Mouse (Mus musculus) thymus, adult 2 months (tissue): ENCODE data around the gene Rtkn2. TPM values are rescaled to one million over a fixed set of nuclear protein-coding genes. Genes with fewer than 3 reads are reported as not detected.
"Not testable (repeated sequence)": the region's sequence is repeated elsewhere in the genome, so short reads cannot be mapped to it uniquely, and the experiment has no call there.

ENCODE experiments used
- DNase-seq: peaks from one replicate; pipeline ENCODE4 v3.0.0; 2021
- H3K27ac ChIP-seq: fragments of 200-500 bp; 2 replicates; pipeline ENCODE4 v1.5.1; 2012; ENCODE audit warnings: low read length, control low read depth; ENCODE audit not compliant: control insufficient read depth, insufficient read depth
- H3K27me3 ChIP-seq: fragments of 200-500 bp; 2 replicates; pipeline ENCODE4 v1.6.1; 2012; ENCODE audit warnings: mild to moderate bottlenecking, low read length, moderate library complexity, mixed read lengths; ENCODE audit not compliant: control insufficient read depth, insufficient read depth
- H3K36me3 ChIP-seq: fragments of 200-500 bp; 2 replicates; pipeline ENCODE4 v1.6.1; 2012; ENCODE audit warnings: mild to moderate bottlenecking, low read length, moderate library complexity; ENCODE audit not compliant: control insufficient read depth, insufficient read depth
- H3K4me1 ChIP-seq: fragments of 200-500 bp; replicated peaks from 2 replicates; pipeline ENCODE4 v1.6.1; 2012; ENCODE audit warnings: low read length; ENCODE audit not compliant: control insufficient read depth, insufficient read depth
- H3K4me3 ChIP-seq: fragments of 200-500 bp; 2 replicates; pipeline ENCODE4 v1.5.1; 2012; ENCODE audit warnings: mild to moderate bottlenecking, low read length, control low read depth, moderate library complexity; ENCODE audit not compliant: control insufficient read depth, insufficient read depth
- CTCF ChIP-seq: fragments of 200-500 bp; IDR thresholded peaks from 2 replicates; pipeline ENCODE4 v1.5.1; 2012; ENCODE audit warnings: mild to moderate bottlenecking, control low read depth, low read length, moderate library complexity, borderline replicate concordance; ENCODE audit not compliant: control insufficient read depth, poor library complexity, insufficient read depth; ENCODE audit errors: extremely low read depth
- POLR2A ChIP-seq: fragments of 200-500 bp; IDR thresholded peaks from 2 replicates; pipeline ENCODE4 v1.6.1; 2012; ENCODE audit warnings: mild to moderate bottlenecking, low read length, control low read depth, moderate library complexity; ENCODE audit not compliant: control insufficient read depth, poor library complexity, insufficient read depth; ENCODE audit errors: extremely low read depth
- WGBS: fragments of 180-500 bp; shearing (Covaris S2); methylation state at CpG from one replicate; pipeline ENCODE4 v1.1.7; 2018; 5-methylcytosine and 5-hydroxymethylcytosine counted together
- polyA plus RNA-seq: library from polyadenylated mRNA; depleted of rRNA; stranded (reverse); fragments of >200 nt; gene quantifications from 2 replicates; pipeline ENCODE4 v1.2.3, GENCODE M21; 2012

The Rtkn2 gene
- polyA plus RNA-seq, 1 experiment: 4.2 TPM

DNA sequence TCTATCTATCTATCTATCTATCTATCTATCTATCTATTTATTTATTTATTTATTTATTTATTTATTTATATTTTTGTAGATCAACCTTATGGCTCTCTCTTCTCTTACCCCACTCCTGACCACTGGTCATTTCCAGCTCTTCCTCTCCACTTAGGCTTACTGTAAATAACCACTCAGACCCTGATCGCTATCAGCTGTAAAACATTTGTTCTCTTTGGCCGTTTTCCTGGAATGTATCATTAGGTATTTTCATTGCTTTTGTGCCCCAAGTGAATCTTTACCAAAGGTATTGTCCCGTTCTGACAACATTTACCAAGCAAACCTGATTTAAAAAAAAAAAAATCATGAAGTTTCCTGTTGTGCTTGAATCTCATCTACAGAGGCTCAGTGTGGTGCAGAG is 111.2 kb downstream of the Rtkn2 start:
- H3K27me3 ChIP-seq: no peaks in the 10 kb centered on the region
- 84% methylated on average over 3 of the region's 3 CpGs for WGBS
- H3K4me1 ChIP-seq: no peaks in the 10 kb centered on the region
- no peaks in the 10 kb centered on the region for H3K36me3 ChIP-seq
- no peak overlapping the region for H3K4me3 ChIP-seq
- TF ChIP-seq CTCF: no peak
- no peak for TF ChIP-seq POLR2A
- no peak for DNase-seq
- H3K27ac ChIP-seq: no peak overlapping the region

DNA sequence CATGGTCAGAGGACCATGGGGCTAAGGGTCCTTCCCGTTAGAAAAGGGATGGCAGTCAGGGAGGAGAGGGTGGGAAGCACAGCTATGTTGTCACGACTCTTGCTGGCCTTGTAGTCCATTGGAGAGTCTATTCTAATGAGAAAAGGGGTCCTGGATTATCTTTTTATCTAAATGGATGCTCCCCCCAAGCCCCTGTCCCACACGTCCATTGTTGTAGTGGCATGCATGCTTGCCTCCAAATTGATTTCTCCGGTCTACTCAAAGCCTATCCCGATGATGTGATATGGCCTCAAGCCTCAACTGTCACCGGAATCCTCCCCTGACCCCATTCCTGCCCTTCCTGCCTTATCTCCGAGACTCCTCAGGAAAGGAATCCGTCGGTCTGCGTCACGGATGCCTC is 111.6 kb downstream of the Rtkn2 start:
- no peak overlapping the region for H3K4me3 ChIP-seq
- H3K36me3 ChIP-seq: no peaks in the 10 kb centered on the region
- no peak for DNase-seq
- TF ChIP-seq CTCF (no peak), POLR2A (no peak)
- H3K27me3 ChIP-seq: no peaks in the 10 kb centered on the region
- H3K4me1 ChIP-seq: no peaks in the 10 kb centered on the region
- no peak overlapping the region for H3K27ac ChIP-seq
- WGBS: 95% methylated on average over 11 of the region's 11 CpGs

- no peak for TF ChIP-seq POLR2A
- TF ChIP-seq CTCF: no peak
- Histone ChIP-seq H3K4me3 (no peak overlapping the region), H3K27me3 (no peaks in the 10 kb centered on the region), H3K4me1 (no peaks in the 10 kb centered on the region), H3K36me3 (no peaks in the 10 kb centered on the region; the same call in 1 of the 2 replicates), H3K27ac (no peak overlapping the region)
- DNase-seq: no peak
- WGBS: 75% methylated on average over 4 of the region's 4 CpGs
These were observed 112.5 kb downstream of the Rtkn2 start for GRCm38 (mm10) chr10:68091840-68092239.

- Histone ChIP-seq H3K27ac (no peak overlapping the region), H3K36me3 (peaks cover 4% of the 10 kb centered on the region; the same call in 1 of the 2 replicates), H3K4me1 (peaks cover 4% of the 10 kb centered on the region), H3K4me3 (no peak overlapping the region), H3K27me3 (no peaks in the 10 kb centered on the region)
- WGBS: 91% methylated on average over 3 of the region's 3 CpGs
- DNase-seq: no peak
- TF ChIP-seq POLR2A: no peak
- TF ChIP-seq CTCF: no peak
These were observed 114.1 kb downstream of the Rtkn2 start for GRCm38 (mm10) chr10:68093496-68093895.

DNA sequence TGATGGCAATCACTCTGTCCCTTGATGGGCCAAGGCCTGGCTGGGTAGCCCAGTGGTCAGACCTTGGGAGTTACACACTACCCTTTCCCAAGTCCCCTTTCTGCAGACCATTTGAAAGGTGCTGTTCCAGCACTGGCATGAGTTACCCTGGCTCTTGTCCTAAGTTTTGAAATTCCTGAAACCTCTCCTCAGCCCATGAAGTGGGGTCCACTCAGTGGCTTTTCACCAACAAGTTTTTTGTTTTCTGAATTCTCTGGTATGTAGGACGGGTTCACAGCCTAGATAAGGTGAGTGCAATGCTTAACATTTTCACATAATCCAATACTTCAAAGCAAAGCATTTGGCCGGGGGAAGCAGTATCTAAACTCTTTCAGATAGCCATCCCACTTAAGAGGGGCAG is 115.8 kb downstream of the Rtkn2 start:
- Histone ChIP-seq H3K27ac (no peak overlapping the region), H3K36me3 (peaks cover 4% of the 10 kb centered on the region; the same call in 1 of the 2 replicates), H3K4me1 (peaks cover 4% of the 10 kb centered on the region), H3K4me3 (no peak overlapping the region), H3K27me3 (no peaks in the 10 kb centered on the region)
- no peak for TF ChIP-seq POLR2A
- TF ChIP-seq CTCF: no peak
- WGBS: 91% methylated on average over 2 of the region's 2 CpGs
- DNase-seq: no peak

DNA sequence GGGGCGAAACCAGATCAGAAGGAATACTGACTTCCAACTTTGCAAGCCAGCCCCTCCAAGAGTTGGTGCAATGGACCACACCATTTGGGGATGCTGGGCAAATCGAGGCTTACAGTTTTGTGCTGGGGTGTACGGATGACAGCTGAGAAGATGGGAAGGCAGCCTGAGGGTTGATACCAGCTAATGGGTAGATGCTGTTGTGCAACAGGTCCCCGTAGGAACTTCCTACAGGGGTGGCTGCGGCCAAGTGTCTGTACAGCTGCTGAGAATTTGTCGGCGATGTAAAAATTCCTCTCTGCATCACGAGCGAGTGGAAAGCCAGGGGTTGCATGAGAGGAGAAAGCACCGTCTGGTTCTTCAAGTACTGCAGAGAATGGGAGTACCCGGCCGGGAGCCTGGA is 117.0 kb downstream of the Rtkn2 start:
- TF ChIP-seq CTCF: no peak
- TF ChIP-seq POLR2A: no peak
- DNase-seq: no peak
- Histone ChIP-seq H3K4me1 (peaks cover 4% of the 10 kb centered on the region), H3K36me3 (peaks cover 4% of the 10 kb centered on the region; the same call in 1 of the 2 replicates), H3K27ac (no peak overlapping the region), H3K4me3 (no peak overlapping the region), H3K27me3 (no peaks in the 10 kb centered on the region)
- WGBS: 98% methylated on average over 12 of the region's 12 CpGs

GRCm38 (mm10) chr10:68097821-68098675 is 118.7 kb downstream of the Rtkn2 start:
- Histone ChIP-seq H3K36me3 (peaks cover 4% of the 10 kb centered on the region; the same call in 1 of the 2 replicates), H3K27me3 (no peaks in the 10 kb centered on the region), H3K4me1 (peaks cover 4% of the 10 kb centered on the region), H3K4me3 (no peak overlapping the region), H3K27ac (no peak overlapping the region)
- WGBS: 68% methylated on average over 19 of the region's 19 CpGs
- TF ChIP-seq CTCF (no peak), POLR2A (no peak)
- no peak for DNase-seq

DNA sequence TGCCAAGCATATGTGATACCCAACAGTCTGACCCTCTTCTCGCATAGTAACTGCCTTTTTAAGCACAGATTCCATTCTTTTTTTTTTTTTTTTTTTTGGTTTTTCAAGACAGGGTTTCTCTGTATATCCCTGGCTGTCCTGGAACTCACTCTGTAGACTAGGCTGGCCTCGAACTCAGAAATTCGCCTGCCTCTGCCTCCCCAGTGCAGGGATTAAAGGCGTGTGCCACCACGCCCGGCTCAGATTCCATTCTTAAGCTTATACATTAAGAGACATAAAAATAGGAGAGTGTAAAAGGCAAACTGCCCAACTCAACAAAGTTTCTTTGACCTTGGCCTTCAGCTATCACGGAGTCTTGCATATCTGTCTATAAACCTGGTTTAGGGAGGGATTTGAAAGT is 120.4 kb downstream of the Rtkn2 start:
- H3K27ac ChIP-seq, H3K27me3 ChIP-seq, DNase-seq, H3K4me1 ChIP-seq, H3K4me3 ChIP-seq, H3K36me3 ChIP-seq: not testable (repeated sequence)
- 96% methylated on average over 7 of the region's 7 CpGs for WGBS
